Mouse (Mus musculus) forebrain, embryonic 12.5 days (tissue): ENCODE measurements at regions not wholly inside any gene's neighbourhood (a gene's known extent, or its start where the extent isn't known, plus 50 kb on each side); places are given as distances from the start of the nearest gene placed in this dataset.

Experiments used
- ATAC-seq: fragments of 200-750 bp; cut with Nextera tagmentation; 2 replicates; pipeline ENCODE4 v1.8.0; 2017; ENCODE audit warnings: moderate TSS enrichment; ENCODE audit not compliant: low FRiP score
- H3K27ac ChIP-seq: fragments of 300-500 bp; sonication (generic); 2 replicates; pipeline ENCODE4 v1.5.1; 2016; ENCODE audit warnings: mild to moderate bottlenecking
- H3K27me3 ChIP-seq: fragments of 300-500 bp; sonication (generic); 2 replicates; pipeline ENCODE4 v1.6.1; 2016; ENCODE audit warnings: mild to moderate bottlenecking
- H3K36me3 ChIP-seq: fragments of 300-500 bp; sonication (generic); replicated peaks from 2 replicates; pipeline ENCODE4 v1.6.1; 2016; ENCODE audit warnings: mild to moderate bottlenecking
- H3K4me1 ChIP-seq: fragments of 300-500 bp; sonication (generic); 2 replicates; pipeline ENCODE4 v1.6.1; 2016
- H3K4me2 ChIP-seq: fragments of 300-500 bp; sonication (generic); 2 replicates; pipeline ENCODE4 v1.6.1; 2016; ENCODE audit warnings: mild to moderate bottlenecking, moderate library complexity
- H3K4me3 ChIP-seq: fragments of 300-500 bp; sonication (generic); replicated peaks from 2 replicates; pipeline ENCODE4 v1.5.1; 2016; ENCODE audit warnings: mild to moderate bottlenecking
- H3K9ac ChIP-seq: fragments of 300-500 bp; sonication (generic); 2 replicates; pipeline ENCODE4 v1.6.1; 2016; ENCODE audit warnings: mild to moderate bottlenecking
- H3K9me3 ChIP-seq: fragments of 300-500 bp; sonication (generic); 2 replicates; pipeline ENCODE4 v1.6.1; 2016
- WGBS: fragments of 180-500 bp; shearing (Covaris S2); methylation state at CpG from one replicate; pipeline ENCODE4 v1.1.7; 2016; 5-methylcytosine and 5-hydroxymethylcytosine counted together

DNA sequence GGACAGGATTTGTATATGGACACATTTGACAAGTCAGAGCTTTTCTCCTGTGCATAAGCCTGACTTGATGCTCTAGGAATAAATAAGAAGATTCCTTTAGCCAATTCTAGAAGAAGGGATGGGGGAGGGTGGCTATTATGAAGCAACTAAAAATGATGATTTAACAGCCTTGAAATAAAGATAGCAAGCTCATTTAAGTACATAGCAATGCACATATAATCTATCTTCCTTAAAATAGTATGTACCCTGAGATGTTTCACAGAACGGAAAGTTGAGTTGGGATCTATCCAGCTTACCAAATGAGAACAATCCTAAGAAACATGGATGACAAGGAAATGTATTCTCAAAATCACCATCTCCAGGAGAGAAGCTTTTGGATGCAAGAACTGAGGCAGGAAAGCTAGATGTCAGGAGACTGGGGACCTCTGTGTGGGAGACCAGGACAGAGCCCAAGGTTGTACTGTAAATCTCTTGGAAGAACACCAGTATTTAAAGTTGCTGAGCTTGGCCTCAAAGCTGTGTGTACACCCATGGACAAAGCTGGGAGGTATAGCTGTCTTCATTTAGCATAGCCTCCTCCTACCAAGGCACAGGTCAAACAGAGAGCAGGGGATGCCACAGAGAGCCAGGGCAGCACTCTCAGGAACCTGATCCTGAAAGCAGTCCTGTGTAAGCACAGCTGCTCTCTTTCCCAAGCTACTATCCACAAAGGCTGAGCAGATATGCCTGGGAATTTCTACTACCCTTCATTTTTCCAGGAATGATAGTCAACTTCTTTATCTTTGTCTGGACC is 192.3 kb downstream of the Parm1 start:
- H3K27me3 ChIP-seq, result no peaks in the 10 kb centered on the region
- no peaks in the 10 kb centered on the region; the same call in 1 of the 2 replicates for H3K4me1 ChIP-seq
- no peak for ATAC-seq
- H3K9me3 ChIP-seq, result no peaks in the 10 kb centered on the region
- H3K9ac ChIP-seq, result no peak overlapping the region
- no peak overlapping the region for H3K4me3 ChIP-seq
- H3K27ac ChIP-seq, result no peak overlapping the region
- no peaks in the 10 kb centered on the region for H3K36me3 ChIP-seq
- 93% methylated on average over 1 of the region's 1 CpGs for WGBS
- H3K4me2 ChIP-seq, result no peak overlapping the region

DNA sequence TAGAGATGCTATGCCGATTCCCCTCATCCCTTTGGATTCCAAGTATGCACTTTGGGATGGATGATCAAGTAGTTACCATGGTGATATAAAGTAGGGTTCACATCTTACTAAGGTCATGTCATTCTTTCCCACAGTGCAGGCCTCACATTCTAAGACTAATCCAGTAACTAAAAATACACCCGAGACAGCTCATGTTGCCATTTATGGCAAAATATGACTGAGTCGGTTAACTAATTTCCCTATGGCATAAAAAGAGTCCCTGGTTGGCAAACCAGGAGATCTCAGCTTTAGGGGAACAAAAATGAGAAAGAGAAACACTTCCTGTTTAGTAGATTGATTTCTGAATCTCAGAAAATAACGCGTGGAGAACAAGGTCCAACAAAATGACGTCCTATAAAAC is 190.7 kb downstream of the Parm1 start:
- no peak overlapping the region for H3K4me3 ChIP-seq
- no peak for ATAC-seq
- no peak overlapping the region for H3K4me2 ChIP-seq
- 94% methylated on average over 6 of the region's 6 CpGs for WGBS
- H3K36me3 ChIP-seq, result no peaks in the 10 kb centered on the region
- H3K27ac ChIP-seq, result no peak overlapping the region
- H3K9me3 ChIP-seq, result no peaks in the 10 kb centered on the region
- H3K4me1 ChIP-seq, result no peaks in the 10 kb centered on the region; the same call in 1 of the 2 replicates
- no peak overlapping the region for H3K9ac ChIP-seq
- H3K27me3 ChIP-seq, result no peaks in the 10 kb centered on the region

DNA sequence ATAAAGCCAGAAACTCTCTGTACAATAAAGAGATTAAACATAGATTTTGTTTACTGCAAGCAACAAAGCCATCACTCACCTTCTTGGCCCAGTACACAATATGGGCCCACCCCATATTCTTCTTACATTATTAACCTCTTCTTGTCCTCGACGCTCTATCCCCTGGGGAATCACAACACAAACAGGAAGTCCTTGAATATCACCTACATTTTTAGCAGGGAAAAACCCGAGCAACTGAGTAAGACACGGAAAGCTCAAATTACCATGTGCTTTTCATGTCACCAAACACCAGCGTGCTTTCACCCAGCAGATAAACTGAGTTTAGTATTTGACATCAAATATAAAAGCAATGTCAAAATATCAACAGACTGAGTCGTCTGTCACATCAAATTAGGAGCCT is 179.7 kb downstream of the Parm1 start:
- Histone ChIP-seq H3K4me2 (no peak overlapping the region), H3K9me3 (no peaks in the 10 kb centered on the region), H3K9ac (no peak overlapping the region), H3K4me1 (peaks cover 3% of the 10 kb centered on the region; the same call in 1 of the 2 replicates), H3K27ac (no peak overlapping the region), H3K36me3 (no peaks in the 10 kb centered on the region), H3K27me3 (no peaks in the 10 kb centered on the region), H3K4me3 (no peak overlapping the region)
- WGBS, result 81% methylated on average over 6 of the region's 6 CpGs
- ATAC-seq, result no peak

DNA sequence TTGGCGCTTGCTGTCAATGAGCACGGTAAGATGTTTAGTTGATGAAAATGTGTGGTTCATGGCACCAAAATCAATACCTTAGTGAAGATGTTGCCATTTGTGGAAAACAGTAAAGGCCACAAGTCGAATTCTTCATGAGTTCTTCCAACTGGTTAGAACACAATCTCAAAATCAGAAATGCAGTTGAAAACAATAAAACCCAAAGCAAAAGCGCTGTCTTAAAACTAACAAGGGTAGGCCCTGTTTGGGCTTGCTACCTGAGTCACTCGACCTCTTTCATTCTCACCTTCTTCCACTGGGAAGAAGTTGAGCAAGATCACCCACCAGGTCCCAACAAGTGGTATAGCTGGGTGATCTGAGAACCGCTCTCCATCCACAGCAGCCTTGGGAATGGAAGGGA is 179.1 kb downstream of the Parm1 start:
- Histone ChIP-seq H3K4me2 (no peak overlapping the region), H3K4me1 (peaks cover 4% of the 10 kb centered on the region; the same call in 1 of the 2 replicates), H3K9ac (no peak overlapping the region), H3K9me3 (no peaks in the 10 kb centered on the region), H3K27ac (no peak overlapping the region), H3K4me3 (no peak overlapping the region), H3K27me3 (no peaks in the 10 kb centered on the region), H3K36me3 (no peaks in the 10 kb centered on the region)
- WGBS, result 87% methylated on average over 6 of the region's 6 CpGs
- no peak for ATAC-seq

DNA sequence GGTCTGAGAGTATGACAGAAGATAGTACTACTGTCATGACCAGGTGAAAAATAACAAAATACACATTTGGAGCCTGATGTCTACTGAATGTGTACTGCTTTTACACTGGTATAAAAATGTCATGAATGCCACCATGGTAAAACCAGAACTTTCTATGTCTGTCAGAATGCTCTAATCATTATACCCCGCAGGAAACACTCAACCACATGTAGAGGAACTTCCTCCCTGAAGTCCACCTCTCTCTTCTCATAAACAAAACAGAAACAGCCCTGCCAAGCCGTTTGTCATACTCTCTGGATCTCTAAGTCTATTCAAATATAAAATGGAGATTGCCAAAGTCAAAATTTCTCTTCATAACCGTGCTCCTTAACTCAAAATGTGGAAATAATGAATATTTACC is 178.2 kb downstream of the Parm1 start:
- H3K4me2 ChIP-seq, result no peak overlapping the region
- no peaks in the 10 kb centered on the region for H3K9me3 ChIP-seq
- no peak for ATAC-seq
- 83% methylated on average over 3 of the region's 3 CpGs for WGBS
- H3K4me1 ChIP-seq, result peaks cover 4% of the 10 kb centered on the region; the same call in 1 of the 2 replicates
- no peak overlapping the region for H3K4me3 ChIP-seq
- no peak overlapping the region for H3K27ac ChIP-seq
- H3K27me3 ChIP-seq, result no peaks in the 10 kb centered on the region
- no peak overlapping the region for H3K9ac ChIP-seq
- no peaks in the 10 kb centered on the region for H3K36me3 ChIP-seq

DNA sequence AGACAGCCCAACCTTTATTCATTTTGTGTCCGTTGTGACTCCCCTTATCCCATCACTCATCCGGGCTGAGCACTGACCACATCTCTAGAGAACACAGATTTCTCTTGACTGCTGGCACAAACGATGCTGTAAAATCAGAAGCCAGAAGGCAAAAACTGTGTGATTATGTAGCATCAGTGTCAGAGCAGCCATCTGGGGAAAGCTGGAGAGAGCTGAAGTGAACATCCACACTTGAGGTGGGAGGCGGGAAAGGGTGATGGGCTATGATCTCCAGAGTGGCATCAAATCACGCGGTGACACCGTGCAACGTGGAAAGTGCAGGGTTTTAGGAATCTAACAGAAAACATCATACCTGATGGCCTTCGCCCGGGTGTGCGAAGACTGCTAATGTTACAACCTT is 175.9 kb downstream of the Parm1 start:
- ATAC-seq, result no peak
- Histone ChIP-seq H3K36me3 (no peaks in the 10 kb centered on the region), H3K4me2 (no peak overlapping the region), H3K4me1 (peaks cover 4% of the 10 kb centered on the region; the same call in 1 of the 2 replicates), H3K9ac (no peak overlapping the region), H3K27ac (no peak overlapping the region), H3K27me3 (no peaks in the 10 kb centered on the region), H3K9me3 (no peaks in the 10 kb centered on the region), H3K4me3 (no peak overlapping the region)
- WGBS, result 88% methylated on average over 11 of the region's 11 CpGs

DNA sequence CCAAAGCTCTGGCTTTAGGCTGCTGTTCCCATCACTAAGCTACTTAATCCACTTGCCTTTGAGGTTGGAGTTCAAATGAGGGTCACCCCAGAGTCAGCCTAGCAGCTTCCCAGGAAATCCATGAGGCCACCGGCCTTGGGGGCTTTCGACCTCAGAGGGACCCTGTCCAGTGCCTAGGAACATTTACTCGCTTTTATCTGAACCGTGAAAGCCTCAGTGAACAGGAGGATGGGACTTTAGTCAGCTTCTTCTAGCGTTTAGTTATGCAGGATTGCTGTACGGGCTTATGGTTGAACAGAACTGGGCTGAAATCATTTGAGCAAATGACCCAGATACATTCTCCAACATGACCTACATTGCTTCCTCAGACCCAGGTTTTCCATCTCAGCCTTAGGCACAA is 174.9 kb downstream of the Parm1 start:
- H3K4me2 ChIP-seq, result no peak overlapping the region
- peaks cover 4% of the 10 kb centered on the region; the same call in 1 of the 2 replicates for H3K4me1 ChIP-seq
- no peak overlapping the region for H3K27ac ChIP-seq
- no peak for ATAC-seq
- no peaks in the 10 kb centered on the region for H3K36me3 ChIP-seq
- H3K27me3 ChIP-seq, result no peaks in the 10 kb centered on the region
- 11% methylated on average over 6 of the region's 6 CpGs for WGBS
- H3K9ac ChIP-seq, result no peak overlapping the region
- H3K4me3 ChIP-seq, result no peak overlapping the region
- no peaks in the 10 kb centered on the region for H3K9me3 ChIP-seq

DNA sequence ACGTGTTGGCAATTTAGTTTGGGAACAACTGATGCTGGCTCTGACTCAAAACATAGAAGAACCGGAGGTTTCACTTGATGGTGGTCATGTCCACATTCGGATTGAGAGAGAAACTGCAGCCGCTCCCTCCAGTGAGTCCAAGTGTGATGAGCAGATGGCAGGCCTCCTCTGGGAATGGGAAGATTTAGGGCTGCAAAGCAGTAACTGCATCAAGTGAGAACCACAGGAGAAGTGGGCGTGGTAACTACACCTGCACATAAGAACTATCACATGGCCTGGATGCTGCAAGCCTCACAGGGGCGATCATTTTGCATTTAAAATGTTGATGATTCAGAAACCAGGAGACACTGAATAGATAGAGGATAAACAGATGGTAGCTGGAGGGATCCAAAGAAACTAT is 161.3 kb downstream of the Parm1 start:
- no peaks in the 10 kb centered on the region for H3K36me3 ChIP-seq
- H3K4me1 ChIP-seq, result no peaks in the 10 kb centered on the region
- no peak for ATAC-seq
- no peaks in the 10 kb centered on the region for H3K27me3 ChIP-seq
- H3K4me3 ChIP-seq, result no peak overlapping the region
- no peak overlapping the region for H3K4me2 ChIP-seq
- 78% methylated on average over 6 of the region's 6 CpGs for WGBS
- no peak overlapping the region for H3K27ac ChIP-seq
- H3K9me3 ChIP-seq, result no peaks in the 10 kb centered on the region
- no peak overlapping the region for H3K9ac ChIP-seq
